Mouse (Mus musculus): ENCODE data around the gene Dnah12. TPM values are rescaled to one million over a fixed set of nuclear protein-coding genes. Genes with fewer than 3 reads are reported as not detected.

The Dnah12 gene
- polyA plus RNA-seq, 1 experiment from 2014 or later = 0.05 TPM

DNA sequence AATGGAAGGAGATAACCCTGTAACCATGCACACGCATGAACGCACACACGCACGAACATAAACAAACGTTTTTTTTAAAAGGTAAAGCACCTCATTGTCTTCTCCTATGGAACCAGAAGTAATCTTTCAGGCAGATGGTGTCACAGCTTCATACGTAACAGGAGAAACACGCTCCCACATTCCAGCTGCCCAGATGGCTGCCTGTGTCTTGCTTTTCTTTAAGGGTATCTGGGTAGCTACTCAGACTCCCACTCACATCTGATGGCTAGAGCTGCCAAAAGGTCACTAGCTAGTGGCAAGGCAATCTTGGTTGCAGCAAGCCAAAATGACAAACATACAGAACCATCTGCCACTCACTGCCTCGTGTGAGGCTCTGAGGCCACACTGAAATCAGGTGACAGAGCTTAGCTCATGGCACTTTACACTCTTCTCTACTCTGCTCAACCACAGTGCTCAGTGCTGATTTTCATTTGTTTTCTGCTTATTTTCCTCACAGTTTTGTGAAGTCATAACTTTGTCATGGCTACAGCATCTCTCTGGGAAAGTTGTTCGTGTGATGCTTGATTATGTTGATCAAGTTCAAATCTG lies 220.7 kb downstream of the Dnah12 start:
- no peak for ATAC-seq (ENCODE audit: insufficient read depth, low FRiP score)
- 73% methylated on average over 9 of the region's 9 CpGs for WGBS
- no peaks in the 10 kb centered on the region for H3K27me3 ChIP-seq (ENCODE audit: control insufficient read depth, insufficient read depth, low read length)
- H3K36me3 ChIP-seq (ENCODE audit: control insufficient read depth, insufficient read depth, low read length) = 0 out of 2 replicates have a peak, but pooled peaks cover 2% of the 10 kb centered on the region
- H3K9ac ChIP-seq (ENCODE audit: low read length) = no peak overlapping the region
- no peak overlapping the region for H3K4me2 ChIP-seq (ENCODE audit: low read depth, low read length)
- no peak overlapping the region for H3K27ac ChIP-seq (ENCODE audit: low read length)
- no peak overlapping the region for H3K4me3 ChIP-seq (replicated peaks; ENCODE audit: low read length)
- no peaks in the 10 kb centered on the region for H3K4me1 ChIP-seq (ENCODE audit: control insufficient read depth, insufficient read depth, low read length)
- no peaks in the 10 kb centered on the region for H3K9me3 ChIP-seq (replicated peaks; ENCODE audit: control insufficient read depth, low read length)

DNA sequence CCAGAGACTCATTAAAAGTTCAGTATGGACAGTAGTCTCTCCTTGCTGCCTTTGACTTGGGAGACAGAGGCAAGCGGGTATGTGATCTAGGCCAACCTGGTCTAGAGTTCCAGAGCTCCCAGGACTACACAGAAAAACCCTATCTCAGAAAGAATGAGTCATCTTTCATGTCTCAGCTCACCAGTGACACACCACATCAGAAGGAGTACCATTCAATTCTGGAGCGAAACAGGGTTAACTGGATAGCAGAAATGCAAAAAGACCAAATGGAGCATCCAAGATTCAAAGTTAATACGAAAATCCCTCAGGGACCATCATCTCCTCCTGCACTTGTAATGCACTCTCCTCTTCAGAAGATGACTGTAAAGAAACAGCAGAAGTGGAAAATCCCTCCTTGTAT lies 226.2 kb downstream of the Dnah12 start:
- Histone ChIP-seq H3K27me3 (ENCODE audit: control insufficient read depth, insufficient read depth, low read length) (no peaks in the 10 kb centered on the region), H3K36me3 (ENCODE audit: control insufficient read depth, insufficient read depth, low read length) (0 out of 2 replicates have a peak, but pooled peaks cover 10% of the 10 kb centered on the region), H3K4me1 (ENCODE audit: control insufficient read depth, insufficient read depth, low read length) (no peaks in the 10 kb centered on the region), H3K4me3 (replicated peaks; ENCODE audit: low read length) (no peak overlapping the region), H3K27ac (ENCODE audit: low read length) (no peak overlapping the region), H3K9ac (ENCODE audit: low read length) (no peak overlapping the region), H3K9me3 (replicated peaks; ENCODE audit: control insufficient read depth, low read length) (no peaks in the 10 kb centered on the region), H3K4me2 (ENCODE audit: low read depth, low read length) (no peak overlapping the region)
- ATAC-seq (ENCODE audit: insufficient read depth, low FRiP score) = no peak
- 90% methylated on average over 3 of the region's 3 CpGs for WGBS

DNA sequence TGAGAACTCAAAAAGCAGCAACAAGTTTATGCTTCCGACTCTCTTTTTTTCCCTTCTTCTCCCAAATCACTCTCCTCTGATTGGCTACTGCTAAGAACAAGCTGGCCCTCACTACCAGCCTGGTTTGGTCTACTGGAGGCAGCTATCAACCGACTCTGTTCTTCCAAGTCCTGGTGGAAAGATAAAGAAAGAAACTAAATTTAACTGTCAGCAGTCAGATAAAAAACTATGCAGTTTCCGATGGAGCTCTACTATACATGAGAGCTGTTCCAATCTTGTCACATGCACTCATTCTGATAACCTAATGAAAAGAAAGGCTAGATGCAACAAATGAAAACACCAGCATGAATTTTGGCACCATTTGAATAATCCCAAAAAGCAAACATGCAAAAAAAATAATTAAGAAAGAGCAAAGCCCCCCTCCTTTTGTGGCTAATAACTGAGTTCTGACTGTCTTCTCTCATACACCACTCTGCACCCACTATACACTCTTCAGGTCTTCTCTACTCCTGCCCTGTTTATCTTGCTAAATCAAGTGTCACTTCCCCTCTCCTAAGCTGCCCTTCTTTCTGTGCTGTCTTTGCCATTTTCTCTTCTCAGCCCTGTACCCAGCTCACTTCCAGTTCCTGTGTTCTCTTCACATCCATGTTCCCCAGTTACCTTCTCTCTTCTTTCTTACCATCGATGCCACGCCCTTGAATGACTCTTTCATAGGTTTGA lies 230.8 kb downstream of the Dnah12 start:
- WGBS = 90% methylated on average over 5 of the region's 5 CpGs

DNA sequence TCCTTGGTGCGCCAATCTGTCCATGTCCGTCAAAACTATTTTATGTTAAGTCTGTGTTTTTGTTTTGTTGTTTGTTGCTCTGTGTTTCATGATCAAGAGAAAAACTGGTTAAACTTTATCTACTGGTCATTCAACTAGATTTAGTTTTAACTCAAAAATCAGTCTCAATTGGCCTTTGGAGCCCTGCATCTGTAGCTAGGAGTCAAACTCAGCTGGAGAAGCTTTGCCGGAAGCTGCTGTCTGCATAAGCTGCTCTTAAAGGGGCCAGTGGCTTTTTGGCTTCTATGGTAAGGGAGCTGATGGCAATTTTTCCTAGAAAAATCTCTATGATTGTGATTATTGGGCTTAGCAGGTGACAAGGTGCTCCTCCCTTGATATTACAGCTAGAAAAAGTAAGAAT lies 241.8 kb downstream of the Dnah12 start:
- H3K9ac ChIP-seq (ENCODE audit: low read length) = no peak overlapping the region
- H3K27ac ChIP-seq (ENCODE audit: low read length) = no peak overlapping the region
- no peak for ATAC-seq (ENCODE audit: insufficient read depth, low FRiP score)
- no peak overlapping the region for H3K4me2 ChIP-seq (ENCODE audit: low read depth, low read length)
- H3K4me1 ChIP-seq (ENCODE audit: control insufficient read depth, insufficient read depth, low read length) = no peaks in the 10 kb centered on the region
- H3K27me3 ChIP-seq (ENCODE audit: control insufficient read depth, insufficient read depth, low read length) = no peaks in the 10 kb centered on the region
- H3K9me3 ChIP-seq (replicated peaks; ENCODE audit: control insufficient read depth, low read length) = no peaks in the 10 kb centered on the region
- H3K36me3 ChIP-seq (ENCODE audit: control insufficient read depth, insufficient read depth, low read length) = 0 out of 2 replicates have a peak, but pooled peaks cover 3% of the 10 kb centered on the region
- 91% methylated on average over 3 of the region's 3 CpGs for WGBS
- H3K4me3 ChIP-seq (replicated peaks; ENCODE audit: low read length) = no peak overlapping the region

More for the DNA sequence above, 230.8 kb downstream of the Dnah12 start:
- Histone ChIP-seq H3K27me3 (ENCODE audit: control insufficient read depth, insufficient read depth, low read length) (no peaks in the 10 kb centered on the region), H3K27ac (ENCODE audit: low read length) (no peak overlapping the region), H3K9ac (ENCODE audit: low read length) (no peak overlapping the region), H3K36me3 (ENCODE audit: control insufficient read depth, insufficient read depth, low read length) (peaks cover 18% of the 10 kb centered on the region), H3K4me3 (replicated peaks; ENCODE audit: low read length) (no peak overlapping the region), H3K9me3 (replicated peaks; ENCODE audit: control insufficient read depth, low read length) (no peaks in the 10 kb centered on the region), H3K4me2 (ENCODE audit: low read depth, low read length) (no peak overlapping the region), H3K4me1 (ENCODE audit: control insufficient read depth, insufficient read depth, low read length) (no peaks in the 10 kb centered on the region)
- no peak for ATAC-seq (ENCODE audit: insufficient read depth, low FRiP score)

DNA sequence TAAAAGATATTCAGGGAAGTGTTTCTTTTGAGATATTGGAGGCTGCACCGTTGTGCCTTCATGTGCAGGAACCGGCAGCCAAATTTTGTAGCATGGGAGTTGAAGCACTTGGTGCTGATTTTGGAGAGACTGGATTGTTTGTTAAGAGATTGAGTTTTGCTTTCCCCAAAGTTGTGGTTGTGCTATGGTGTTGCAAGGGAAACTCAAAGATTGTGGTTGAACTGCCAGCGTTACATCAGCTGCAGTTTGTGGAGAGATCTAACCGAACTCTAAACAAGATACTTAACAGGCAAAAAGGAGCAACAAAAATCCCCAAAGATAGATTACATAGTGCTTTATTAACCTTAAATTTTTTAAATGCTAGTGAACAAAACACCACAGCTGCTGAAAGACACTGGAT lies 242.5 kb downstream of the Dnah12 start:
- Histone ChIP-seq H3K27me3 (ENCODE audit: control insufficient read depth, insufficient read depth, low read length) (no peaks in the 10 kb centered on the region), H3K27ac (ENCODE audit: low read length) (no peak overlapping the region), H3K9me3 (replicated peaks; ENCODE audit: control insufficient read depth, low read length) (no peaks in the 10 kb centered on the region), H3K4me3 (replicated peaks; ENCODE audit: low read length) (no peak overlapping the region), H3K4me1 (ENCODE audit: control insufficient read depth, insufficient read depth, low read length) (no peaks in the 10 kb centered on the region), H3K9ac (ENCODE audit: low read length) (no peak overlapping the region), H3K4me2 (ENCODE audit: low read depth, low read length) (no peak overlapping the region), H3K36me3 (ENCODE audit: control insufficient read depth, insufficient read depth, low read length) (0 out of 2 replicates have a peak, but pooled peaks cover 2% of the 10 kb centered on the region)
- no peak for ATAC-seq (ENCODE audit: insufficient read depth, low FRiP score)
- WGBS = 87% methylated on average over 4 of the region's 4 CpGs

Small RNAs within 50 kb of the gene (microRNA-seq; reads per million reads assigned to microRNA genes)
- 0.83 reads per million for gene Mir7672

Other genes starting within 250 kb of the Dnah12 start
- 59.1 and 60.6 TPM in 2 replicates for gene Slmap, start 158.3 kb upstream of the Dnah12 start, polyA plus RNA-seq (2015; fragmentation: Nextera tagmentation; extraction: Ambion mirVana)
- 23.2 and 23.7 TPM in 2 replicates for gene Dennd6a, start 119.4 kb upstream of the Dnah12 start, polyA plus RNA-seq (2015; fragmentation: Nextera tagmentation; extraction: Ambion mirVana)
- 645 and 647 TPM in 2 replicates for gene Arf4, start 55.2 kb upstream of the Dnah12 start, polyA plus RNA-seq (2015; fragmentation: Nextera tagmentation; extraction: Ambion mirVana)
- gene Pde12, start 23.4 kb upstream of the Dnah12 start, polyA plus RNA-seq (2015; fragmentation: Nextera tagmentation; extraction: Ambion mirVana) = 9.0 and 9.3 TPM in 2 replicates
- gene Asb14, start 201.3 kb downstream of the Dnah12 start, polyA plus RNA-seq (2015; fragmentation: Nextera tagmentation; extraction: Ambion mirVana) = 0.16 TPM in 1 of 2 replicates, not detected in the other